Comparison of ENCODE assay signal across 12 mouse cellular contexts in genomic region chr5:141558731-141559130, GRCm38 (mm10).
"Had no signal": no experiment of that assay in that cellular context is flagged by ENCODE, and none has a peak within 500 bp of the region (broad histone marks: within the 10 kb centered on the region; RNA-seq: fewer than 3 reads in every experiment).

No protein-coding gene starts in this region.

- H3K4me2 ChIP-seq: kidney, embryonic 15.5 days; midbrain, embryonic 13.5 days had no signal

- H3K9ac ChIP-seq: kidney, embryonic 15.5 days; liver, embryonic 14.5 days; midbrain, embryonic 13.5 days had no signal

- H3K27ac ChIP-seq: kidney, embryonic 15.5 days; liver, embryonic 14.5 days; midbrain, embryonic 13.5 days had no signal

- H3K27me3 ChIP-seq: kidney, embryonic 15.5 days; midbrain, embryonic 13.5 days had no signal

- ATAC-seq: midbrain, embryonic 13.5 days had no signal

- H3K9me3 ChIP-seq: kidney, embryonic 15.5 days; midbrain, embryonic 13.5 days had no signal

- H3K36me3 ChIP-seq: kidney, embryonic 15.5 days; midbrain, embryonic 13.5 days had no signal

- DNase-seq: kidney, adult 18-20 months; kidney, postnatal 14 days; left cerebral cortex, postnatal 4 days; liver; lung, adult 18-20 months; right cerebral cortex, postnatal 4 days; spleen, adult 18-20 months; thymus, adult 2 months; thymus, postnatal 25 days had no signal

- H3K4me3 ChIP-seq: kidney, embryonic 15.5 days; midbrain, embryonic 13.5 days had no signal
